Mouse (Mus musculus): ENCODE data around the gene Tanc2.

GRCm38 (mm10) chr11:105968948-105969347 lies 379.2 kb downstream of the Tanc2 start:
- TF ChIP-seq TAL1 (IDR thresholded peaks at IDR 0.05; ENCODE audit: low read length) = no peak
- TF ChIP-seq GATA1 (IDR thresholded peaks at IDR 0.05; ENCODE audit: low read length) = no peak

Data from erythroblast, embryonic 14.5 days (primary cell).